Mouse (Mus musculus) limb, embryonic 12.5 days (tissue): ENCODE measurements around the gene Cnih2. TPM values are rescaled to one million over a fixed set of nuclear protein-coding genes. Genes with fewer than 3 reads are reported as not detected.

Source experiments
- ATAC-seq: fragments of 200-750 bp; cut with Nextera tagmentation; 2 replicates; pipeline ENCODE4 v1.8.0; 2017; ENCODE audit warnings: low read depth, moderate TSS enrichment; ENCODE audit not compliant: insufficient number of reproducible peaks, insufficient read depth, low FRiP score, low TSS enrichment
- H3K27ac ChIP-seq: fragments of 300-500 bp; sonication (generic); 2 replicates; pipeline ENCODE4 v1.5.1; 2016; ENCODE audit warnings: mild to moderate bottlenecking, moderate library complexity
- H3K27me3 ChIP-seq: fragments of 300-500 bp; sonication (generic); 2 replicates; pipeline ENCODE4 v1.6.1; 2016; ENCODE audit warnings: mild to moderate bottlenecking, moderate library complexity
- H3K36me3 ChIP-seq: fragments of 300-500 bp; sonication (generic); 2 replicates; pipeline ENCODE4 v1.6.1; 2016; ENCODE audit warnings: mild to moderate bottlenecking, moderate library complexity
- H3K4me1 ChIP-seq: fragments of 300-500 bp; sonication (generic); replicated peaks from 2 replicates; pipeline ENCODE4 v1.6.1; 2016
- H3K4me2 ChIP-seq: fragments of 300-500 bp; sonication (generic); 2 replicates; pipeline ENCODE4 v1.6.1; 2016; ENCODE audit warnings: mild to moderate bottlenecking, moderate library complexity
- H3K4me3 ChIP-seq: fragments of 300-500 bp; sonication (generic); replicated peaks from 2 replicates; pipeline ENCODE4 v1.5.1; 2016; ENCODE audit warnings: mild to moderate bottlenecking
- H3K9ac ChIP-seq: fragments of 300-500 bp; sonication (generic); replicated peaks from 2 replicates; pipeline ENCODE4 v1.6.1; 2016; ENCODE audit warnings: mild to moderate bottlenecking, moderate library complexity
- H3K9me3 ChIP-seq: fragments of 300-500 bp; sonication (generic); 2 replicates; pipeline ENCODE4 v1.6.1; 2016; ENCODE audit warnings: mild to moderate bottlenecking, moderate library complexity
- WGBS: fragments of 180-500 bp; shearing (Covaris S2); methylation state at CpG from one replicate; pipeline ENCODE4 v1.1.7; 2016; 5-methylcytosine and 5-hydroxymethylcytosine counted together
- polyA plus RNA-seq: library from polyadenylated mRNA; unstranded; fragments of >200 nt; fragmentation: Nextera tagmentation; extraction: Ambion mirVana; gene quantifications from 2 replicates; pipeline ENCODE4 v1.2.1, GENCODE M21; 2016

Cnih2 gene
- polyA plus RNA-seq, 1 experiment from 2014 or later: 43.0 TPM

GRCm38 (mm10) chr19:5109659-5110453 lies 11.5 kb upstream of the Cnih2 start:
- Histone ChIP-seq H3K27ac (no peak overlapping the region), H3K9ac (no peak overlapping the region), H3K4me2 (no peak overlapping the region), H3K36me3 (peaks cover 73% of the 10 kb centered on the region), H3K27me3 (no peaks in the 10 kb centered on the region), H3K9me3 (no peaks in the 10 kb centered on the region), H3K4me1 (peaks cover 14% of the 10 kb centered on the region), H3K4me3 (no peak overlapping the region)
- ATAC-seq: no peak
- WGBS: 74% methylated on average over 19 of the region's 19 CpGs

GRCm38 (mm10) chr19:5108702-5109101 lies 10.4 kb upstream of the Cnih2 start:
- no peak for ATAC-seq
- Histone ChIP-seq H3K27ac (no peak overlapping the region), H3K36me3 (peaks cover 75% of the 10 kb centered on the region), H3K9ac (no peak overlapping the region; the same call in 1 of the 2 replicates), H3K9me3 (no peaks in the 10 kb centered on the region), H3K4me2 (no peak overlapping the region), H3K4me1 (peaks cover 15% of the 10 kb centered on the region), H3K27me3 (no peaks in the 10 kb centered on the region), H3K4me3 (no peak overlapping the region)
- WGBS: 65% methylated on average over 4 of the region's 4 CpGs

GRCm38 (mm10) chr19:5108271-5108575 lies 9.9 kb upstream of the Cnih2 start:
- ATAC-seq: no peak
- no peak overlapping the region for H3K4me2 ChIP-seq
- whole genome bisulfite sequencing: 34% methylated on average over 5 of the region's 5 CpGs
- H3K4me3 ChIP-seq: no peak overlapping the region
- H3K36me3 ChIP-seq: peaks cover 75% of the 10 kb centered on the region
- no peak overlapping the region for H3K27ac ChIP-seq
- H3K4me1 ChIP-seq: peaks cover 15% of the 10 kb centered on the region
- no peaks in the 10 kb centered on the region for H3K9me3 ChIP-seq
- H3K9ac ChIP-seq: no peak overlapping the region; the same call in 1 of the 2 replicates
- no peaks in the 10 kb centered on the region for H3K27me3 ChIP-seq

GRCm38 (mm10) chr19:5107556-5108270 lies 9.4 kb upstream of the Cnih2 start:
- Histone ChIP-seq H3K4me3 (no peak overlapping the region), H3K36me3 (peaks cover 75% of the 10 kb centered on the region), H3K9ac (no peak overlapping the region)

GRCm38 (mm10) chr19:5106731-5107191 lies 8.4 kb upstream of the Cnih2 start, which contains the start of gene Rab1b:
Gene Rab1b (minus strand): TSS chr19:5107072.
- H3K9ac ChIP-seq: peak within 1 kb of the TSS; percentile 89
- H3K27ac ChIP-seq: peak within 1 kb of the TSS; percentile 95
- ATAC-seq: peak; percentile 87
- H3K27me3 ChIP-seq: no peaks in the 10 kb centered on the region
- peak within 1 kb of the TSS; percentile 94 for H3K4me2 ChIP-seq
- peaks cover 75% of the 10 kb centered on the region for H3K36me3 ChIP-seq
- H3K9me3 ChIP-seq: no peaks in the 10 kb centered on the region
- 0% methylated on average over 39 of the region's 46 CpGs for WGBS
- H3K4me3 ChIP-seq: peak within 1 kb of the TSS; percentile 78
- H3K4me1 ChIP-seq: peaks cover 15% of the 10 kb centered on the region

More at GRCm38 (mm10) chr19:5107556-5108270, 9.4 kb upstream of the Cnih2 start:
- no peaks in the 10 kb centered on the region for H3K27me3 ChIP-seq
- no peaks in the 10 kb centered on the region for H3K9me3 ChIP-seq
- H3K4me1 ChIP-seq: peaks cover 15% of the 10 kb centered on the region
- no peak overlapping the region for H3K27ac ChIP-seq
- 75% methylated on average over 18 of the region's 18 CpGs for WGBS
- H3K4me2 ChIP-seq: peak overlapping the region; percentile 94; the same call in 1 of the 2 replicates
- ATAC-seq: no peak

GRCm38 (mm10) chr19:5106074-5106473 lies 7.8 kb upstream of the Cnih2 start:
- 19% methylated on average over 9 of the region's 9 CpGs for WGBS
- Histone ChIP-seq H3K27ac (peak overlapping the region; percentile 95), H3K27me3 (no peaks in the 10 kb centered on the region), H3K4me2 (peak overlapping the region; percentile 94), H3K9ac (peak overlapping the region; percentile 89), H3K4me1 (peaks cover 15% of the 10 kb centered on the region), H3K9me3 (no peaks in the 10 kb centered on the region), H3K4me3 (peak overlapping the region; percentile 78), H3K36me3 (peaks cover 75% of the 10 kb centered on the region)
- ATAC-seq: no peak

- peaks cover 49% of the 10 kb centered on the region for H3K36me3 ChIP-seq
- H3K9ac ChIP-seq: peak overlapping the region; percentile 91
- no peaks in the 10 kb centered on the region for H3K27me3 ChIP-seq
- no peaks in the 10 kb centered on the region for H3K9me3 ChIP-seq
- 0 out of 2 replicates have a peak, but pooled peaks have one; percentile 10 for ATAC-seq
- peak overlapping the region; percentile 80 for H3K4me3 ChIP-seq
- H3K27ac ChIP-seq: peak overlapping the region; percentile 72; the same call in 1 of the 2 replicates
- H3K4me2 ChIP-seq: peak overlapping the region; percentile 98
- WGBS: 4% methylated on average over 31 of the region's 31 CpGs
- peaks cover 64% of the 10 kb centered on the region for H3K4me1 ChIP-seq
Observed at GRCm38 (mm10) chr19:5097521-5098362, 579 bp downstream of the Cnih2 start.

- Histone ChIP-seq H3K27ac (0 out of 2 replicates have a peak overlapping the region, but pooled peaks have one; percentile 29), H3K9me3 (no peaks in the 10 kb centered on the region), H3K4me1 (peaks cover 64% of the 10 kb centered on the region), H3K4me3 (peak overlapping the region; percentile 9; the same call in 1 of the 2 replicates), H3K9ac (no peak overlapping the region; the same call in 1 of the 2 replicates), H3K4me2 (peak overlapping the region; percentile 98), H3K27me3 (no peaks in the 10 kb centered on the region), H3K36me3 (peaks cover 49% of the 10 kb centered on the region)
- 9% methylated on average over 9 of the region's 9 CpGs for WGBS
- no peak for ATAC-seq
Observed at GRCm38 (mm10) chr19:5095887-5096474, 2.3 kb downstream of the Cnih2 start.

- Histone ChIP-seq H3K4me2 (peak overlapping the region; percentile 47), H3K27ac (peak overlapping the region; percentile 24; the same call in 1 of the 2 replicates), H3K9ac (no peak overlapping the region; the same call in 1 of the 2 replicates), H3K36me3 (peaks cover 46% of the 10 kb centered on the region), H3K4me1 (peaks cover 62% of the 10 kb centered on the region), H3K4me3 (peak overlapping the region; percentile 15; the same call in 1 of the 2 replicates), H3K27me3 (no peaks in the 10 kb centered on the region), H3K9me3 (no peaks in the 10 kb centered on the region)
- no peak for ATAC-seq
- WGBS: 41% methylated on average over 11 of the region's 11 CpGs
Observed at GRCm38 (mm10) chr19:5094746-5095417, 3.4 kb downstream of the Cnih2 start.

GRCm38 (mm10) chr19:5094243-5094632 lies 4.1 kb downstream of the Cnih2 start:
- Histone ChIP-seq H3K27ac (peak overlapping the region; percentile 24; the same call in 1 of the 2 replicates), H3K4me3 (peak overlapping the region; percentile 15; the same call in 1 of the 2 replicates)

More at GRCm38 (mm10) chr19:5094243-5094632, 4.1 kb downstream of the Cnih2 start:
- Histone ChIP-seq H3K4me1 (peaks cover 57% of the 10 kb centered on the region), H3K9ac (peak overlapping the region; percentile 18; the same call in 1 of the 2 replicates), H3K36me3 (peaks cover 45% of the 10 kb centered on the region), H3K4me2 (peak overlapping the region; percentile 47), H3K27me3 (no peaks in the 10 kb centered on the region), H3K9me3 (no peaks in the 10 kb centered on the region)
- WGBS: under 1% methylated on average over 21 of the region's 21 CpGs
- ATAC-seq: peak; percentile 29; the same call in 1 of the 2 replicates
